Mouse (Mus musculus) ES-Bruce4 (cell line): ENCODE data around the gene Otub2. TPM values are rescaled to one million over a fixed set of nuclear protein-coding genes. Genes with fewer than 3 reads are reported as not detected.

Experiments used
- H3K27ac ChIP-seq: 2 replicates; pipeline ENCODE4 v1.5.1; 2012; ENCODE audit warnings: low read length, inconsistent platforms; ENCODE audit not compliant: insufficient read depth
- H3K27me3 ChIP-seq: 2 replicates; pipeline ENCODE4 v1.6.1; 2012; ENCODE audit warnings: mild to moderate bottlenecking, low read length, inconsistent platforms; ENCODE audit not compliant: control insufficient read depth, poor library complexity, insufficient read depth, severe bottlenecking
- H3K36me3 ChIP-seq: 2 replicates; pipeline ENCODE4 v1.6.1; 2012; ENCODE audit warnings: inconsistent platforms, mild to moderate bottlenecking, low read length, moderate library complexity; ENCODE audit not compliant: control insufficient read depth, poor library complexity, insufficient read depth, severe bottlenecking
- H3K4me1 ChIP-seq: one replicate; pipeline ENCODE4 v1.8.1; 2011; ENCODE audit warnings: low read length; ENCODE audit not compliant: control insufficient read depth, insufficient read depth
- H3K4me3 ChIP-seq: 2 replicates; pipeline ENCODE4 v1.5.1; 2011; ENCODE audit warnings: low read depth, mild to moderate bottlenecking, low read length
- H3K9ac ChIP-seq: 2 replicates; pipeline ENCODE4 v1.6.1; 2012; ENCODE audit warnings: low read depth, mild to moderate bottlenecking, inconsistent platforms; ENCODE audit not compliant: poor library complexity, severe bottlenecking
- H3K9me3 ChIP-seq: replicated peaks from 2 replicates; pipeline ENCODE4 v1.6.1; 2012; ENCODE audit warnings: mild to moderate bottlenecking, low read length, inconsistent platforms; ENCODE audit not compliant: control insufficient read depth, poor library complexity, insufficient read depth, severe bottlenecking
- CTCF ChIP-seq: IDR thresholded peaks from one replicate; pipeline ENCODE4 v1.8.1; 2011; ENCODE audit warnings: low read depth, low read length
- EP300 ChIP-seq: IDR thresholded peaks from 2 replicates; pipeline ENCODE4 v1.6.1; 2011; ENCODE audit warnings: low read depth, low read length; ENCODE audit not compliant: insufficient read depth
- POLR2A ChIP-seq: IDR thresholded peaks from one replicate; pipeline ENCODE4 v1.8.1; 2011; ENCODE audit warnings: low read length; ENCODE audit not compliant: insufficient read depth
- polyA plus RNA-seq: library from polyadenylated mRNA; stranded (reverse); fragments of >200 nt; gene quantifications from 2 replicates; pipeline ENCODE4 v1.2.4, GENCODE M21; 2011; ENCODE audit warnings: low read depth; ENCODE audit not compliant: missing spikeins, insufficient read depth, insufficient read length

The Otub2 gene
- polyA plus RNA-seq, 1 experiment = 5.5 TPM

DNA sequence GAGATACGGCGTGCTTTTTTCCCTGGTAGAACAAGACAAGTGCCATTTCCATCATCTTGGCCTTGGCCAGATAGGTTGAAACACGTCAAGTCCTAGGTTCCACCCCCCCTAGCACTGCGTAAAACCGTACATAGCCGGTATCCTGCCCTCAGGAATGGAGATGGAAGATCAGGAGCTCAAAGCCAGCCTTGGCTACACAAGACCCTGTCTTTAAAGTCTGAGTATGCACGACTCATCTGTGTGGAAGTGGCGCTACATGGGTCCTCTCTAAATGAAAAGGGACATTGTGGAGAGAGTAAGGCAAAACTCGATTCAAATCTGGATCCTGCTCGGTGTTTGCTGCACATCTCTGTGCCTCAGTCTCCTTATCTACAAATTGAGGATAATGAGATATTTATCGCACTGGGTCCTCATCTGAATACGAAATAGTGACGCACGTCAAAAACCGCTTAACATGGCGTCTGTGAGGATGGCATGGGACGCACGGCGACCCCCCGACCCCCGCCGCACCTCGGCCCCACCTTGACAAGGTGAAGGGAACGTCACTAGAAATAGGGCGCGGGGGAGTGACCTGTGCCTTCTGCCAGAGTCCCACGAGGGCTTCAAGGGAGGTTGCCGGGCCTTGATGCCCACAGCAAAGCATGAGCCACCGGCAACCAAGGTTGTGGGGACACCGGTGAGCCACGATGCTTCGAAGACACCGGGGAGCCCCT is 36.7 kb downstream of the Otub2 start:
- Histone ChIP-seq H3K36me3 (peaks cover 23% of the 10 kb centered on the region), H3K9ac (peak overlapping the region; percentile 79), H3K27ac (no peak overlapping the region), H3K9me3 (no peaks in the 10 kb centered on the region), H3K27me3 (no peaks in the 10 kb centered on the region), H3K4me3 (peak overlapping the region; percentile 95), H3K4me1 (peaks cover 2% of the 10 kb centered on the region)
- TF ChIP-seq POLR2A = no peak
- no peak for TF ChIP-seq CTCF
- TF ChIP-seq EP300 = no peak

DNA sequence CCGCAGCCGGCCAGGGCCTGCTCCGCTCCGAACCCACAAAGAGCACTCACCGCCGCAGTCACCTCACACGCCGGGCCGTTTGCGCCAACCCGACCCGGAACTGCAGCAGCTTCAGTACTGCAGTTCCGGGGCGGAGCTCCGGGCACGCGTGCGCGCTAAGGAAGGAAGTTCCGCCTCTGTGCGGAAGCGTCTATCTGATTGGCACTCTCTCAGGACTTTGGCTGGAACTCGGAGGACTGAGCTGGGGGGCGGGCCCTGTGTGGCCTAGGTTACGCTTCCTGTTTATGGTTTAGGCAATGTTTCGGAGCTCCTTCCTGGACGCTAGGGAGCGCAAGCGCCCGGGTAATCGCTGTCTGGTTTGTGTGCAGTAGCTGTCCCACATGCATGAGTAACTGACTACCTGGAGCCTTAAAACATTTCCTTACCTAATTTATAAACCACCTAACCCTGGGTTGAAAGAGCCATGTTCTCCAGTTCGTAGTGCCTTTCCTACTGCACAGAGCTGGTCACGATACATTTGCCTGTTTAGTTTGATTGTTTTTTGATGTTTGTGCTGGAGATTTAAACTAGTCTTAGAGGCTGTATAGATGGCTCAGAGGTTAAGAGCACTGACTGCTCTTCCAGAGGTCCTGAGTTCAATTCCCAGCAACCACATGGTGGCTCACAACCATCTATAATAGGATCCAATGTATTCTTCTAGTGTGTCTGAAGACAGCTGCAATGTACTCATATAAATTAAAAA is 37.4 kb downstream of the Otub2 start, which contains the start of gene Ddx24:
TSS of gene Ddx24 (minus strand) at position 102 of the 742 bp plus-strand sequence.
- TF ChIP-seq CTCF (peak; percentile 70), POLR2A (peak; percentile 32), EP300 (no peak)
- H3K4me1 ChIP-seq = peaks cover 2% of the 10 kb centered on the region
- peak within 1 kb of the TSS; percentile 95 for H3K4me3 ChIP-seq
- no peak within 1 kb of the TSS for H3K27ac ChIP-seq
- H3K36me3 ChIP-seq = peaks cover 23% of the 10 kb centered on the region
- H3K27me3 ChIP-seq = no peaks in the 10 kb centered on the region
- H3K9me3 ChIP-seq = no peaks in the 10 kb centered on the region
- peak within 1 kb of the TSS; percentile 79 for H3K9ac ChIP-seq

DNA sequence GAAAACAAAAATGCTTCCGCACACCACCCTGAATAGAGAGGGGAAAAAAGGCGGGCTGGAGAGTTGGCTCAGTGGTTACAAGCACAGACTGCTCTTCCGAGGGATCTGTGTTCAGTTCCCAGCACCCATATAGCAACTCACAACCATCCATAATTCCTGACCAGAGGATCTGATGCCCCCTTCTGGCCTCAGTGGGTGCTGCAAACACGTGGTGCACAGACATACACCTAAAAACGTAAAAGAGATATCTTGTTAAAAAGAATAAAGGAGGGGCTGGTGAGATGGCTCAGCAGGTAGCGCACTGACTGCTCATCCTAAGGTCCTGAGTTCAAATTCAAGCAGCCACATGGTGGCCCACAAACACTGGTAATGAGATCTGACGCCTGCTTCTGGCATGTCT is 38.2 kb downstream of the Otub2 start:
- H3K4me1 ChIP-seq = peaks cover 2% of the 10 kb centered on the region
- peaks cover 18% of the 10 kb centered on the region for H3K36me3 ChIP-seq
- TF ChIP-seq CTCF (peak; percentile 6), POLR2A (no peak), EP300 (no peak)
- H3K27me3 ChIP-seq = no peaks in the 10 kb centered on the region
- no peak overlapping the region for H3K27ac ChIP-seq
- H3K9me3 ChIP-seq = no peaks in the 10 kb centered on the region
- no peak overlapping the region for H3K9ac ChIP-seq
- no peak overlapping the region for H3K4me3 ChIP-seq

DNA sequence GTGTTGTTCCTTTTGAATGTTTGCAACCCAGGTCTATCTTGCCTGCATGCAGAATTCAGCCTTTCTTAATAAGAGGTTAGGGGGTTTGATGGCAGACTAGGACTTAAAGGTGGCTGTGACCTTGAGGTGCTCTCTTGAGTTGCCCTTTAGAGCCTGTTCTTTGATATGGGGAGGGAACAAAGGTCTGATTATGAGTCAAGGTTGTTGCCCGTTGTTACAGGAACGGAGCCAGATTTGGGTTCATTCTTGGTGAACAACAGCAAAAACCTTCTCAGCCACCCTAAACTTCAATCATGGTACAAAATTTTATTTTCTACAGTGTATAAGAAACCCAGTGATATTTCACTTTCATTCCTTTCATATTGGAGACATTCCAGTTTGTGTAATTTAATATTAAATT is 44.9 kb downstream of the Otub2 start:
- H3K9me3 ChIP-seq = no peaks in the 10 kb centered on the region
- no peaks in the 10 kb centered on the region for H3K36me3 ChIP-seq
- no peaks in the 10 kb centered on the region for H3K27me3 ChIP-seq
- TF ChIP-seq POLR2A = no peak
- TF ChIP-seq EP300 = no peak
- TF ChIP-seq CTCF = no peak
- H3K9ac ChIP-seq = no peak overlapping the region
- no peak overlapping the region for H3K4me3 ChIP-seq
- H3K4me1 ChIP-seq = no peaks in the 10 kb centered on the region
- no peak overlapping the region for H3K27ac ChIP-seq

DNA sequence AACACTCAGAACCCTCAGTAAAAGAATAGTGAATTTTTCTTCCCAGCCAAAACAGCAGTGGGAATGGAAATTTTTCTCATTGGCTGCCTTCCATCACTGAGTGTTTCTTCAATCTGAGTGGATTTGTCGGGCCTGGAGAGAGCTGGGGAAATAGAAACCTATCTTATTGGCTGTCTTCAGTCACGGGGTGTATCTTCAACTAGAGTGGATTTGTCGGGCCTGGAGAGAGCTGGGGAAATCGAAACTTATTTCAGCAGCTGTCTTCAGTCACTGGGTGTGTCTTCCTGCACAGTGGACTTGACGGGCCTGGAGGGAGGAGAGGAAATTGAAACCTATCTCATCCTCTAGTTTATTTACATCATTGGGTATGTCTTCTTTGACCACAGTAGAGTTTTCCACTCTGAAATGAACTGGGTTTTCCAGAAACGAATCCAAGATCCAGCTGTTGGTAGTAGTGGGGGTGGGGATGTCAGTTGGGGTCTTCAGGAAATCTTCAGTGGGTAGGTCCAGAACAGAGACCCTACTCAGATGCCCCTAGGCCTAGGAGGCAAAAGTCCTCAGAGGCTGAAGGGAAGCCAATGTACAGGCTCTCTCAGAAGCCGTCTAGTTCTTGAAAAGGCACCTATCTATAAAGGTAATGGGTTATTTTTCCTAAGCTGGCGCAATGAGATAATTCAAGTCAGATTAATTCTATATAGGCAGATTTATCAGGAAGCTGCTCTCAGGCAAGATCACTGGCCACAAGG is 45.7 kb downstream of the Otub2 start, which contains the start of gene Ifi27:
TSS of gene Ifi27 (plus strand) at position 226 of the 746 bp plus-strand sequence.
- H3K9ac ChIP-seq = no peak within 1 kb of the TSS
- no peaks in the 10 kb centered on the region for H3K9me3 ChIP-seq
- no peaks in the 10 kb centered on the region for H3K4me1 ChIP-seq
- no peaks in the 10 kb centered on the region for H3K36me3 ChIP-seq
- TF ChIP-seq EP300 (no peak), POLR2A (no peak), CTCF (no peak)
- H3K27ac ChIP-seq = no peak within 1 kb of the TSS
- no peaks in the 10 kb centered on the region for H3K27me3 ChIP-seq
- no peak within 1 kb of the TSS for H3K4me3 ChIP-seq
